Mouse (Mus musculus): ENCODE measurements around the gene Akap13. TPM values are rescaled to one million over a fixed set of nuclear protein-coding genes. Genes with fewer than 3 reads are reported as not detected.

Akap13 gene
- polyA plus RNA-seq, 1 experiment from 2014 or later = 69.8 TPM

DNA sequence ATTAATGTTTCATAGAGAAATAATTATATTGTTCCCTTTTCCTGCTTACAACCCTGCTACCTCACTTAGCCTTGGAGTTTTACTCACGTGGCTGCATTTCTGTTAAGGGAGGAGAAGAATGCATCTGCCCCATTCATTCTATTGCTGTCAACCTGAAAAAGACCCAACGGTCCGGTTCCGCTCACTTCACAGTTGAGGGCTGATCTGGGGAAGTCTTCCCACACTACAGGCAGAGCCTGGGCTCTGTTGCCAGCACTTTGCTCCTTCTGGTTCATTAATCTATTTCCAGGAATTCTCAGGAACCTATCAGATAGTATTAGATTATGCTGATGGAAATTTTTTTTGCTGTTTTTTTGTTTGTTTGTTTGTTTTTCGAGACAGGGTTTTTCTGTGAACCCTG lies 239.4 kb downstream of the Akap13 start:
- no peak overlapping the region for H3K27ac ChIP-seq (ENCODE audit: low read depth, low read length)
- no peak overlapping the region for H3K4me3 ChIP-seq (ENCODE audit: low read length)
- ATAC-seq (ENCODE audit: low FRiP score, low TSS enrichment) = no peak
- H3K36me3 ChIP-seq (ENCODE audit: control insufficient read depth, insufficient read depth, low read length) = peaks cover 31% of the 10 kb centered on the region
- H3K9ac ChIP-seq (ENCODE audit: low read depth, low read length) = no peak overlapping the region
- no peaks in the 10 kb centered on the region for H3K27me3 ChIP-seq (ENCODE audit: control insufficient read depth, insufficient read depth, low read length)
- no peaks in the 10 kb centered on the region for H3K9me3 ChIP-seq (ENCODE audit: control insufficient read depth, low read length)
- H3K4me2 ChIP-seq (replicated peaks; ENCODE audit: low read depth, low read length) = no peak overlapping the region
- H3K4me1 ChIP-seq (ENCODE audit: control insufficient read depth, insufficient read depth, low read length) = no peaks in the 10 kb centered on the region
- 89% methylated on average over 5 of the region's 5 CpGs for WGBS

GRCm38 (mm10) chr7:75699836-75700235 lies 244.5 kb downstream of the Akap13 start:
- peaks cover 52% of the 10 kb centered on the region for H3K36me3 ChIP-seq (ENCODE audit: control insufficient read depth, insufficient read depth, low read length)
- WGBS = 92% methylated on average over 5 of the region's 5 CpGs
- H3K4me2 ChIP-seq (replicated peaks; ENCODE audit: low read depth, low read length) = no peak overlapping the region
- H3K9me3 ChIP-seq (ENCODE audit: control insufficient read depth, low read length) = no peaks in the 10 kb centered on the region
- no peak for ATAC-seq (ENCODE audit: low FRiP score, low TSS enrichment)
- no peaks in the 10 kb centered on the region for H3K27me3 ChIP-seq (ENCODE audit: control insufficient read depth, insufficient read depth, low read length)
- no peak overlapping the region for H3K9ac ChIP-seq (ENCODE audit: low read depth, low read length)
- no peak overlapping the region for H3K4me3 ChIP-seq (ENCODE audit: low read length)
- H3K4me1 ChIP-seq (ENCODE audit: control insufficient read depth, insufficient read depth, low read length) = no peaks in the 10 kb centered on the region
- H3K27ac ChIP-seq (ENCODE audit: low read depth, low read length) = no peak overlapping the region

DNA sequence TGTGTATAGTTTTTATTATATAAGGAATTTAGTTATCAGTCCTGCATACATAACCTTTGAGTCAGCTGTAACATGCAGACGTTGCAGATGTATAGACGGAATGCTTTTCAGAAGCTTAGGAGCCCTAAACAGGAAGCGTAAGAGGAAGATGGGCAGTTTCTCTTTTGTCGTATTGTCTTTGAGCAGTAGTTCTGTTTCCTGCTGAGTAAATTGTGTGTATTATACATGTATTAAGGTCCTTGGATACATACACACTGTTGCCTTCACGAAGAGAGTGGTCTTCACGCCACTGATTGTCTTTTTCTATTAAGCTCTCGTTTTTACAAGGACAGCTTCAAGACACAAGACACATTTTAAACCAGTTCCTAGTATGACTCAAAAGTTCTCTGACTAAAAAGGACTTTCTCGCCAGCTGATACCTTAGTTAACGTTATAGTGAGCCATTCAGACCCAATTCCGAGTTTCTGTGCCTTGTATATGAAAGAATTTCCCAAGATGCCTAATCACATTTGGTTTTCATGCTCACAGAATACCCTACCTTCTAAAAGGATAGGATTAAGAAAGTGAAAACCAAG lies 245.5 kb downstream of the Akap13 start:
- peaks cover 58% of the 10 kb centered on the region for H3K36me3 ChIP-seq (ENCODE audit: control insufficient read depth, insufficient read depth, low read length)

GRCm38 (mm10) chr7:75701761-75702160 lies 246.4 kb downstream of the Akap13 start:
- no peaks in the 10 kb centered on the region for H3K27me3 ChIP-seq (ENCODE audit: control insufficient read depth, insufficient read depth, low read length)
- H3K4me1 ChIP-seq (ENCODE audit: control insufficient read depth, insufficient read depth, low read length) = no peaks in the 10 kb centered on the region
- H3K4me2 ChIP-seq (replicated peaks; ENCODE audit: low read depth, low read length) = no peak overlapping the region
- WGBS = 72% methylated on average over 7 of the region's 7 CpGs
- H3K36me3 ChIP-seq (ENCODE audit: control insufficient read depth, insufficient read depth, low read length) = peaks cover 56% of the 10 kb centered on the region
- no peak overlapping the region for H3K9ac ChIP-seq (ENCODE audit: low read depth, low read length)
- no peak overlapping the region for H3K27ac ChIP-seq (ENCODE audit: low read depth, low read length)
- H3K4me3 ChIP-seq (ENCODE audit: low read length) = no peak overlapping the region
- ATAC-seq (ENCODE audit: low FRiP score, low TSS enrichment) = no peak
- no peaks in the 10 kb centered on the region for H3K9me3 ChIP-seq (ENCODE audit: control insufficient read depth, low read length)

More for the DNA sequence above, 245.5 kb downstream of the Akap13 start:
- Histone ChIP-seq H3K9ac (ENCODE audit: low read depth, low read length) (no peak overlapping the region), H3K9me3 (ENCODE audit: control insufficient read depth, low read length) (no peaks in the 10 kb centered on the region), H3K4me1 (ENCODE audit: control insufficient read depth, insufficient read depth, low read length) (no peaks in the 10 kb centered on the region), H3K4me3 (ENCODE audit: low read length) (no peak overlapping the region), H3K4me2 (replicated peaks; ENCODE audit: low read depth, low read length) (no peak overlapping the region), H3K27me3 (ENCODE audit: control insufficient read depth, insufficient read depth, low read length) (no peaks in the 10 kb centered on the region), H3K27ac (ENCODE audit: low read depth, low read length) (no peak overlapping the region)
- WGBS = 90% methylated on average over 10 of the region's 10 CpGs
- no peak for ATAC-seq (ENCODE audit: low FRiP score, low TSS enrichment)

GRCm38 (mm10) chr7:75702368-75702767 lies 247.0 kb downstream of the Akap13 start:
- H3K4me1 ChIP-seq (ENCODE audit: control insufficient read depth, insufficient read depth, low read length) = no peaks in the 10 kb centered on the region
- 94% methylated on average over 3 of the region's 3 CpGs for WGBS
- H3K4me2 ChIP-seq (replicated peaks; ENCODE audit: low read depth, low read length) = no peak overlapping the region
- H3K9ac ChIP-seq (ENCODE audit: low read depth, low read length) = no peak overlapping the region
- no peaks in the 10 kb centered on the region for H3K27me3 ChIP-seq (ENCODE audit: control insufficient read depth, insufficient read depth, low read length)
- no peak for ATAC-seq (ENCODE audit: low FRiP score, low TSS enrichment)
- no peak overlapping the region for H3K4me3 ChIP-seq (ENCODE audit: low read length)
- no peaks in the 10 kb centered on the region for H3K9me3 ChIP-seq (ENCODE audit: control insufficient read depth, low read length)
- peaks cover 57% of the 10 kb centered on the region for H3K36me3 ChIP-seq (ENCODE audit: control insufficient read depth, insufficient read depth, low read length)
- H3K27ac ChIP-seq (ENCODE audit: low read depth, low read length) = no peak overlapping the region

GRCm38 (mm10) chr7:75702966-75703645 lies 247.8 kb downstream of the Akap13 start:
- WGBS = 94% methylated on average over 3 of the region's 3 CpGs
- H3K4me2 ChIP-seq (replicated peaks; ENCODE audit: low read depth, low read length) = no peak overlapping the region
- ATAC-seq (ENCODE audit: low FRiP score, low TSS enrichment) = no peak
- no peaks in the 10 kb centered on the region for H3K9me3 ChIP-seq (ENCODE audit: control insufficient read depth, low read length)
- H3K36me3 ChIP-seq (ENCODE audit: control insufficient read depth, insufficient read depth, low read length) = peaks cover 54% of the 10 kb centered on the region
- H3K27me3 ChIP-seq (ENCODE audit: control insufficient read depth, insufficient read depth, low read length) = no peaks in the 10 kb centered on the region
- H3K9ac ChIP-seq (ENCODE audit: low read depth, low read length) = no peak overlapping the region
- no peaks in the 10 kb centered on the region for H3K4me1 ChIP-seq (ENCODE audit: control insufficient read depth, insufficient read depth, low read length)
- no peak overlapping the region for H3K4me3 ChIP-seq (ENCODE audit: low read length)
- no peak overlapping the region for H3K27ac ChIP-seq (ENCODE audit: low read depth, low read length)

- H3K4me2 ChIP-seq (replicated peaks; ENCODE audit: low read depth, low read length) = no peak overlapping the region
- H3K27ac ChIP-seq (ENCODE audit: low read depth, low read length) = no peak overlapping the region
- H3K4me1 ChIP-seq (ENCODE audit: control insufficient read depth, insufficient read depth, low read length) = no peaks in the 10 kb centered on the region
- WGBS = 90% methylated on average over 6 of the region's 6 CpGs
- ATAC-seq (ENCODE audit: low FRiP score, low TSS enrichment) = no peak
- H3K4me3 ChIP-seq (ENCODE audit: low read length) = no peak overlapping the region
- peaks cover 48% of the 10 kb centered on the region for H3K36me3 ChIP-seq (ENCODE audit: control insufficient read depth, insufficient read depth, low read length)
- no peak overlapping the region for H3K9ac ChIP-seq (ENCODE audit: low read depth, low read length)
- H3K27me3 ChIP-seq (ENCODE audit: control insufficient read depth, insufficient read depth, low read length) = no peaks in the 10 kb centered on the region
- H3K9me3 ChIP-seq (ENCODE audit: control insufficient read depth, low read length) = no peaks in the 10 kb centered on the region
Measured at GRCm38 (mm10) chr7:75704862-75705261, 249.5 kb downstream of the Akap13 start.

DNA sequence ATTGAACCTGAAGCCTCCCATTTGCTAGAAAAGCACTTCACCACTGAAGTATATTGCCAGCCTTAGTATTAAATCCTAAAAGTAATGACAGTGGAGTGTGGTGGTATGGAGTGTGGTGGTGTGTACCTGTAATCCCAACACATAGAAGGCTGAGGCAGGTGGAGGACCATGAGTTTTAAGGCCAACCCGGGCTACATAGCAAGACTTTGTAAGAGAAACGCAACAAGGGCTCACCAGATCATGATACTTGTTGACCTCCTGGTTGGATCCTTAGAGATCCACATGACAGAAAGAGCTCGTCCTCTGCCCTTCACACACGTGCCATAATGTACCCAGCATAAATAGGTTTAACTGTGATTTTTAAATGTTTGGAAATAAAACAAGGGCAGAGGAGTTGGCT lies 254.6 kb downstream of the Akap13 start:
- H3K4me2 ChIP-seq (replicated peaks; ENCODE audit: low read depth, low read length) = no peak overlapping the region
- no peaks in the 10 kb centered on the region for H3K27me3 ChIP-seq (ENCODE audit: control insufficient read depth, insufficient read depth, low read length)
- H3K36me3 ChIP-seq (ENCODE audit: control insufficient read depth, insufficient read depth, low read length) = peaks cover 29% of the 10 kb centered on the region
- H3K27ac ChIP-seq (ENCODE audit: low read depth, low read length) = no peak overlapping the region
- 94% methylated on average over 4 of the region's 4 CpGs for WGBS
- H3K9ac ChIP-seq (ENCODE audit: low read depth, low read length) = no peak overlapping the region
- no peak overlapping the region for H3K4me3 ChIP-seq (ENCODE audit: low read length)
- no peaks in the 10 kb centered on the region for H3K4me1 ChIP-seq (ENCODE audit: control insufficient read depth, insufficient read depth, low read length)
- H3K9me3 ChIP-seq (ENCODE audit: control insufficient read depth, low read length) = no peaks in the 10 kb centered on the region
- ATAC-seq (ENCODE audit: low FRiP score, low TSS enrichment) = no peak

DNA sequence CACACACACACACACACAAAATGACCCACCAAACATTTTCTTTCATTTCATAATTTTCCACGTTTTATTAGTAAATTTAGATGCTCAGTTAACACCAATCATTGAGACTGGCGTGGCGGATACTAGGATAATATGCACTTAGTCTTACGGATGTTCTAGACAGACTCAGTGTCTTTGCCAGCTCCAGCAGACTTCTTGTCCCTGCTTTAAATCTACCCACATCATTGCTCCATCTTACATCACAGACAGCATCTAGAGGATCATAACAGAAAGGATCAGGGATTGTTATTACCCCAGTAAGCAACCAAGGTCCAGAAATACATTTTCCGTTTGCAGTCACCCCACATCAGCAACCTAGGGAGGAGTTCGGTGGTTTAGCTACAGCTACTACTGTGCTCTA lies 255.6 kb downstream of the Akap13 start:
- 94% methylated on average over 6 of the region's 6 CpGs for WGBS
- no peak overlapping the region for H3K4me3 ChIP-seq (ENCODE audit: low read length)
- no peak overlapping the region for H3K27ac ChIP-seq (ENCODE audit: low read depth, low read length)
- no peak overlapping the region for H3K9ac ChIP-seq (ENCODE audit: low read depth, low read length)
- no peak for ATAC-seq (ENCODE audit: low FRiP score, low TSS enrichment)
- H3K4me1 ChIP-seq (ENCODE audit: control insufficient read depth, insufficient read depth, low read length) = no peaks in the 10 kb centered on the region
- no peak overlapping the region for H3K4me2 ChIP-seq (replicated peaks; ENCODE audit: low read depth, low read length)
- no peaks in the 10 kb centered on the region for H3K27me3 ChIP-seq (ENCODE audit: control insufficient read depth, insufficient read depth, low read length)
- H3K9me3 ChIP-seq (ENCODE audit: control insufficient read depth, low read length) = no peaks in the 10 kb centered on the region
- H3K36me3 ChIP-seq (ENCODE audit: control insufficient read depth, insufficient read depth, low read length) = peaks cover 20% of the 10 kb centered on the region
